Mouse (Mus musculus): ENCODE measurements at regions not wholly inside any gene's neighbourhood (a gene's known extent, or its start where the extent isn't known, plus 50 kb on each side); places are given as distances from the start of the nearest gene placed in this dataset.

GRCm38 (mm10) chr15:49555793-49556192, 4328.9 kb upstream of the Gm7489 start:
- peak; percentile 75 for ATAC-seq (replicated peaks; ENCODE audit: low read depth, poor library complexity, severe bottlenecking)

GRCm38 (mm10) chr15:49560401-49560800, 4324.3 kb upstream of the Gm7489 start:
- ATAC-seq (replicated peaks; ENCODE audit: low read depth, poor library complexity, severe bottlenecking): peak; percentile 64; the same call in 1 of the 2 replicates

- no peak for ATAC-seq (replicated peaks; ENCODE audit: low read depth, poor library complexity, severe bottlenecking)
These were observed 4295.9 kb upstream of the Gm7489 start for GRCm38 (mm10) chr15:49588851-49589250.

- no peak for ATAC-seq (replicated peaks; ENCODE audit: low read depth, poor library complexity, severe bottlenecking)
These were observed 4270.8 kb upstream of the Gm7489 start for GRCm38 (mm10) chr15:49613865-49614264.

GRCm38 (mm10) chr15:49647361-49647760, 4237.3 kb upstream of the Gm7489 start:
- ATAC-seq (replicated peaks; ENCODE audit: low read depth, poor library complexity, severe bottlenecking): no peak

GRCm38 (mm10) chr15:49650549-49651180, 4234.0 kb upstream of the Gm7489 start:
- ATAC-seq (replicated peaks; ENCODE audit: low read depth, poor library complexity, severe bottlenecking): no peak

- no peak for ATAC-seq (replicated peaks; ENCODE audit: low read depth, poor library complexity, severe bottlenecking)
These were observed 4231.0 kb upstream of the Gm7489 start for GRCm38 (mm10) chr15:49653728-49654127.

GRCm38 (mm10) chr15:49664834-49665565, 4219.7 kb upstream of the Gm7489 start:
- ATAC-seq (replicated peaks; ENCODE audit: low read depth, poor library complexity, severe bottlenecking): no peak

Measured in common myeloid progenitor, adult 5-6 weeks (primary cell).